Mouse (Mus musculus) skeletal muscle tissue, adult 2 months (tissue): Measurements from ENCODE around the gene 1700001O22Rik.

Experiments
- DNase-seq: peaks from one replicate; pipeline ENCODE4 v3.0.0-alpha.2; 2012; ENCODE audit warnings: low read depth, low spot score

Gene 1700001O22Rik

GRCm38 (mm10) chr2:30803604-30804003 lies at the start of gene 1700001O22Rik:
TSS of gene 1700001O22Rik (minus strand) at chr2:30803661.
- no peak for DNase-seq

GRCm38 (mm10) chr2:30852771-30853313 lies 49.4 kb upstream of the 1700001O22Rik start:
- no peak for DNase-seq

GRCm38 (mm10) chr2:30850581-30850980 lies 47.1 kb upstream of the 1700001O22Rik start:
- DNase-seq: no peak

- DNase-seq: no peak
These were observed 44.7 kb upstream of the 1700001O22Rik start for GRCm38 (mm10) chr2:30848184-30848583.

- no peak for DNase-seq
These were observed 43.3 kb upstream of the 1700001O22Rik start for GRCm38 (mm10) chr2:30846723-30847122.

GRCm38 (mm10) chr2:30846236-30846635 lies 42.8 kb upstream of the 1700001O22Rik start:
- no peak for DNase-seq

GRCm38 (mm10) chr2:30845152-30846070 lies 42.0 kb upstream of the 1700001O22Rik start:
- no peak for DNase-seq

- DNase-seq: no peak
These were observed 39.2 kb upstream of the 1700001O22Rik start for GRCm38 (mm10) chr2:30842615-30843014.

GRCm38 (mm10) chr2:30836238-30836990 lies 33.0 kb upstream of the 1700001O22Rik start:
- no peak for DNase-seq

- DNase-seq: no peak
These were observed 31.0 kb upstream of the 1700001O22Rik start, which contains the start of gene Prrx2 for GRCm38 (mm10) chr2:30834373-30835022. TSS of gene Prrx2 (plus strand) at chr2:30834972.

- peak; percentile 44 for DNase-seq
These were observed 30.2 kb upstream of the 1700001O22Rik start for GRCm38 (mm10) chr2:30833644-30834043.

GRCm38 (mm10) chr2:30830283-30830795 lies 26.9 kb upstream of the 1700001O22Rik start, which contains the start of gene Asb6:
TSS of gene Asb6 (minus strand) at chr2:30830333.
- no peak for DNase-seq

- no peak for DNase-seq
These were observed 25.9 kb upstream of the 1700001O22Rik start for GRCm38 (mm10) chr2:30829315-30829714.

- DNase-seq: peak; percentile 88
These were observed 24.5 kb upstream of the 1700001O22Rik start for GRCm38 (mm10) chr2:30827749-30828475.

- no peak for DNase-seq
These were observed 23.6 kb upstream of the 1700001O22Rik start for GRCm38 (mm10) chr2:30826825-30827748.

GRCm38 (mm10) chr2:30823385-30824153 lies 20.1 kb upstream of the 1700001O22Rik start:
- DNase-seq: no peak

- DNase-seq: no peak
These were observed 19.0 kb upstream of the 1700001O22Rik start for GRCm38 (mm10) chr2:30822460-30822859.

- no peak for DNase-seq
These were observed 17.6 kb upstream of the 1700001O22Rik start for GRCm38 (mm10) chr2:30821073-30821472.

GRCm38 (mm10) chr2:30819873-30820272 lies 16.4 kb upstream of the 1700001O22Rik start:
- no peak for DNase-seq
